23 mouse cellular contexts compared by ENCODE assay signal in the genomic region with DNA sequence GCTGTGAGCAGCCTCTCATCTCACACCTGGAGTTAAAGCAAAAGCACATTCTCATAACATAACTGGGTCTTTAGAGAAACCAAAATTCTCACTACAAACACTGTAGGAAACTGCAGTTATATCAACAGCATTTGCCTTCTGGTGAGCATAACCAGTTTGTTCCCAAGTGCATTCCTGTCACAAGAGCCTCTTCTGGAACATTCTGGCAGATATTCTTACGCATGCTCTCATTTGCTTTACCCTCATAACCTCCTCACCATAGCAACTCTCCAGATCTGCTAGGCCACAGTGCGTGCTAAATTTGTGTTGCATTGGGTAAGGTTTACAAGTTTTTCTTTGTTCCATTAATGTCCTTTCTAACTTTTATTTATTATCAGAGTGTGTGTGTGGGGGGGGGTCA. TPM values are rescaled to one million over a fixed set of nuclear protein-coding genes. Genes with fewer than 3 reads are reported as not detected.
DNase-seq lines count a peak whose midpoint lies in the region; TF ChIP-seq lines count a peak whose summit lies in the region.
"Had no signal": no experiment of that assay in that cellular context is flagged by ENCODE, and none has a peak within 500 bp of the region (broad histone marks: within the 10 kb centered on the region; RNA-seq: fewer than 3 reads in every experiment).

No protein-coding gene starts in this region.

- H3K36me3 ChIP-seq in small intestine, adult 2 months (ENCODE audit: control insufficient read depth, insufficient read depth, low read length), result no peaks in the 10 kb centered on the region
- H3K36me3 ChIP-seq: embryonic facial prominence, embryonic 10.5 days; embryonic facial prominence, embryonic 12.5 days; forebrain, embryonic 15.5 days; G1E had no signal

- no peak for TF ChIP-seq CTCF in small intestine, adult 2 months (IDR thresholded peaks at IDR 0.05; ENCODE audit: extremely low read depth, insufficient read length, insufficient replicate concordance, low read depth, low read length)

- WGBS in small intestine, adult 2 months, result 92% methylated on average over 2 of the region's 2 CpGs

- DNase-seq in lung, postnatal 36 days, result peak; percentile 51
- DNase-seq in lung, postnatal 4 days, result no peak
- peak; percentile 59 for DNase-seq in A20 (ENCODE audit: low read depth, low spot score)
- peak; percentile 61 for DNase-seq in adipocyte (ENCODE audit: low spot score)
- DNase-seq in frontal cortex, postnatal 36 days (ENCODE audit: low spot score in 2 of 2), result no peak
- DNase-seq in spleen, postnatal 36 days (ENCODE audit: low spot score in 2 of 2), result no peak
- DNase-seq: adrenal gland, adult 2 months; adrenal gland, postnatal 10 days; adrenal gland, postnatal 25 days; B cell, adult 2 months; cerebellum, adult 11-12 months; cerebellum, adult 2 months; cerebellum, adult 9-10 months; cerebellum, postnatal 10 days; cerebellum, postnatal 25 days; forebrain, postnatal 0 days had no signal

- no peak overlapping the region for H3K4me3 ChIP-seq in small intestine, adult 2 months (ENCODE audit: low read depth, low read length)
- H3K4me3 ChIP-seq: embryonic facial prominence, embryonic 10.5 days; embryonic facial prominence, embryonic 12.5 days; forebrain, embryonic 13.5 days; forebrain, embryonic 15.5 days had no signal

- TF ChIP-seq POLR2A in small intestine, adult 2 months (IDR thresholded peaks at IDR 0.05; ENCODE audit: low read depth, low read length), result no peak

- peaks cover 2% of the 10 kb centered on the region; the same call in 1 of the 2 replicates for H3K4me1 ChIP-seq in small intestine, adult 2 months (ENCODE audit: control insufficient read depth, insufficient read depth, insufficient read length, low read length)
- H3K4me1 ChIP-seq: embryonic facial prominence, embryonic 12.5 days had no signal

- H3K27me3 ChIP-seq in small intestine, adult 2 months (ENCODE audit: control insufficient read depth, insufficient read depth, low read length), result no peaks in the 10 kb centered on the region
- H3K27me3 ChIP-seq: Patski had no signal

- 0 out of 2 replicates have a peak overlapping the region, but pooled peaks have one; percentile 8 for H3K27ac ChIP-seq in small intestine, adult 2 months (ENCODE audit: insufficient read depth, low read depth, low read length)
- H3K27ac ChIP-seq: embryonic facial prominence, embryonic 10.5 days; embryonic facial prominence, embryonic 12.5 days; forebrain, embryonic 13.5 days; forebrain, embryonic 15.5 days had no signal

RNA-seq across cellular contexts. Expression of a gene that starts 14.8 kb away (rescaled TPM):
- 6.2 and 11.7 TPM in 2 replicates for polyA plus RNA-seq in small intestine, adult 2 months (2012; rRNA removed)

RNA-seq across cellular contexts. Expression of a gene that starts 15.2 kb away (rescaled TPM):
- 105 and 170 TPM in 2 replicates for polyA plus RNA-seq in small intestine, adult 2 months (2012; rRNA removed)

RNA-seq across cellular contexts. Expression of a gene that starts 48.3 kb away (rescaled TPM):
- 4.0 and 11.1 TPM in 2 replicates for polyA plus RNA-seq in small intestine, adult 2 months (2012; rRNA removed)

Comparison
In these comparisons a context has a peak if more than half of its experiments do, and no peak if none do; other contexts are left out.
1. DNase-seq: peak in lung, postnatal 36 days (single experiment), A20 (single experiment) and adipocyte (single experiment); none in lung, postnatal 4 days (0 of 2), frontal cortex, postnatal 36 days (0 of 2) and spleen, postnatal 36 days (0 of 2).